Mouse (Mus musculus): Measurements from ENCODE around the gene Ablim1. TPM values are rescaled to one million over a fixed set of nuclear protein-coding genes. Genes with fewer than 3 reads are reported as not detected.

Gene Ablim1
- polyA plus RNA-seq, 1 experiment from 2014 or later = 29.2 TPM

DNA sequence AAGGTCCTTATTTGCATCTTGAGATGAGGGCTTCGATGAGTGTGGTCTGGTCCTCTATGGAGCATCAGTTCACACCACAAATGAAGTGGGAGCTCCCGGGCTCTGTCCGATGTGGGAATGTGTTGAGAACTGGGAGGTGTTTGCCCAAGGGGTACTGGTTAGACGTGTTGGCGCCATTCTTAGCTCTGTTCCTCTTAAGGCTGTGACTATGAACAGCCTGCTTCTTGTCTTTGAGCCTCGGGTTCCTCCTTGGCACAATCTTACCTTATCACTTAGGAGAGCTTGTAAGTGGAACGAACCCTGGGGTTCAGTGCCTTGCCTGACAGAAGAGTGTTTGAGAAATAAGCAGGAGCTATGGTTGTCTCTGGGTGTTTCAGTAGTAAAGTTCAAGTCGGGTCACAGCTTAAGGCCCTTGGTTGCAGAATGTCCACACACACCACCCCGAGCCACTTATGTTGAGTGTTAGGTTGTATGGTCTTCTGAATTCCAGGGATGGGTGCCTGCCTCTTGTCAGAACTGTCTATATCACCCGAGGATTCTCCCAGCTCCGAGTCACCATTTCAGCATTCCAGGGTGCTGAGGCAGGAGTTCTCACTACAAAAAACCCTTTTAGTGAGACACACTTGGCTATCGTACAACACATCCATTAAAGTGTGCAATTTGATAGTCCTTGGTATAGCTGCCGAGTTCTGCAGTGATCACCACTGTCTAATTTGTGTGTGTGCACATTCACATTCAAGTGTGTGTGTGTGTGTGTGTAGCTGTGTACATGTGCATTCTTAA is 131.6 kb downstream of the Ablim1 start:
- no peak overlapping the region for H3K4me2 ChIP-seq (ENCODE audit: low read depth, low read length)
- WGBS = 84% methylated on average over 13 of the region's 13 CpGs
- H3K27ac ChIP-seq (ENCODE audit: low read length) = no peak overlapping the region

DNA sequence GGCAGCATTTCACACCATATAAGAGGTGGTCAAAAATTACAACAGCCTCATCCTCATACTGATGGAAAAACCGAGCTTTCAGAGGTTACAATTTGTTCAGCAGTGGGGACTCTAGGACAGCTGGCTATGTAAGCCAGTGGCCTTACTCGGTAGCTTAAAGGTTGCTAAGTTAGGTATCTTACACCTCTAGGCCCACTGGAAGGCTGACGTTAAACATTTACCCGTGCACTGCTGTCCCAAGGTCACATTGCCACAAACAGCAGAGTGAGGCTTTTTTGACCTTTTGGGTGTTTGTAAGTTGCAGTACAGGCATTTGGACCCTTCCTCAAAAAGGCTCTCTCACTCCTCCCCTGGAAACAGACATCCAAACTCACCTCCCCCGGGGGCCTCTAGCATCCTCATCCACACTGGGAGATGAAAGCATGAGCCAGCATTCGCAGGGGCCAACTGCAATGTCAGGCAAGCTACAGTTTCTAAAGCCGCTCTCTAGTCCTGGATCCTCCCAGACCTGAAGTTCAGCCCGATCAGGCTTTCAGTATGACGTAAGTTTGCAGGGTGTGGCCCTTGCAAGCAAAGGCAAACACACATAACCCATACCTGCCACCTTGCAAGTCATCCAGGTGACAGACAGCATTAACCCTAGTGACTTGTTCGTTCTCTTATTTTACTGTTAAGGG is 132.7 kb downstream of the Ablim1 start:
- peak overlapping the region; percentile 25; the same call in 1 of the 2 replicates for H3K4me2 ChIP-seq (ENCODE audit: low read depth, low read length)
- no peak overlapping the region for H3K4me3 ChIP-seq (ENCODE audit: low read length)
- peaks cover 19% of the 10 kb centered on the region for H3K4me1 ChIP-seq (ENCODE audit: control insufficient read depth, insufficient read depth, low read length)
- ATAC-seq = peak; percentile 85
- H3K36me3 ChIP-seq (ENCODE audit: control insufficient read depth, insufficient read depth, low read length) = no peaks in the 10 kb centered on the region
- H3K27ac ChIP-seq (ENCODE audit: low read length) = peak overlapping the region; percentile 83
- no peak overlapping the region; the same call in 1 of the 2 replicates for H3K9ac ChIP-seq (ENCODE audit: low read depth, low read length)
- no peaks in the 10 kb centered on the region for H3K9me3 ChIP-seq (ENCODE audit: control insufficient read depth, low read length)
- no peaks in the 10 kb centered on the region for H3K27me3 ChIP-seq (replicated peaks; ENCODE audit: control insufficient read depth, insufficient read depth, low read length)
- WGBS = 55% methylated on average over 10 of the region's 10 CpGs

More for the DNA sequence above, 131.6 kb downstream of the Ablim1 start:
- Histone ChIP-seq H3K4me3 (ENCODE audit: low read length) (no peak overlapping the region), H3K4me1 (ENCODE audit: control insufficient read depth, insufficient read depth, low read length) (peaks cover 19% of the 10 kb centered on the region), H3K36me3 (ENCODE audit: control insufficient read depth, insufficient read depth, low read length) (no peaks in the 10 kb centered on the region), H3K9me3 (ENCODE audit: control insufficient read depth, low read length) (no peaks in the 10 kb centered on the region), H3K9ac (ENCODE audit: low read depth, low read length) (no peak overlapping the region), H3K27me3 (replicated peaks; ENCODE audit: control insufficient read depth, insufficient read depth, low read length) (no peaks in the 10 kb centered on the region)
- no peak for ATAC-seq

DNA sequence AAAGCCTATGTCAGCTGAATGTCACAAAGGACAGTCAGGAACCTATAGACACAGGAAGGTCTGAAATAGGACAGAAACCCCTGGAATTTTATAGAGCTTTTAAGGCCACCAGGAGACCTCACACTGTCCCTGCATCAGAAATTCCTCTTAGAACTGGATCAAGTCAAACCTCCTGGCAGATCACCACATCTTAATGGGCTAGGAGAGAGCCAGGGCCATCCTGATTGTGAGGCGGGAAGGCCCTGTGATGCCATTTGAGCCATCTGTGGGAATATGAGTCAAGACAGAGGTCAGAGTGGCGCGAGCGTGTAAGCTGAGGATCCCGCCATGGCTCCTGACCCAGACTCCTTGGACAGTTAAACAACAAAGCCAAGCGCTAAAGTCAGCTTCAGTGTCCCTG is 133.4 kb downstream of the Ablim1 start:
- Histone ChIP-seq H3K9me3 (ENCODE audit: control insufficient read depth, low read length) (no peaks in the 10 kb centered on the region), H3K27me3 (replicated peaks; ENCODE audit: control insufficient read depth, insufficient read depth, low read length) (no peaks in the 10 kb centered on the region), H3K36me3 (ENCODE audit: control insufficient read depth, insufficient read depth, low read length) (no peaks in the 10 kb centered on the region), H3K4me3 (ENCODE audit: low read length) (no peak overlapping the region), H3K9ac (ENCODE audit: low read depth, low read length) (no peak overlapping the region), H3K27ac (ENCODE audit: low read length) (peak overlapping the region; percentile 83), H3K4me1 (ENCODE audit: control insufficient read depth, insufficient read depth, low read length) (peaks cover 19% of the 10 kb centered on the region), H3K4me2 (ENCODE audit: low read depth, low read length) (0 out of 2 replicates have a peak overlapping the region, but pooled peaks have one; percentile 25)
- WGBS = 85% methylated on average over 6 of the region's 6 CpGs
- no peak; the same call in 1 of the 2 replicates for ATAC-seq

DNA sequence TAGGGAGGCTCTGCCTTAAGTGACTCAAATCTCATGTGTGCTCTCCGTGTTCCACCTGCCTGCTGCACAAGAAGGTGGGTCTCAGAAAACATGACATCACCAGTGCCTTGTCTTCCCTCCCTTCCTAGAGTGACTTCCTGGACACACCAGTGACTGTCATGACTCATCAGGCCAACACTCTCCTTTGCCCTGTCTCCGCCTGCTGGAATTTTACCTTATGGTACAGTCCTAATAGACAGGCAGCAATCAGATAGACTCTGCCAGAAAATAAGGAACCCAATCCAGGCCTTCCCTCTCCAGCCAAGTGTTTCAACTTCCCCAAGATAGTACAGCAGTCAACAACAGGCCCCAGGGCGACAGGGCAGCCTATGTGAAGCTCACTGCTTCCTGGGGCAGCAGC is 133.8 kb downstream of the Ablim1 start:
- H3K27ac ChIP-seq (ENCODE audit: low read length) = peak overlapping the region; percentile 83
- WGBS = 65% methylated on average over 3 of the region's 3 CpGs
- no peak overlapping the region for H3K9ac ChIP-seq (ENCODE audit: low read depth, low read length)
- ATAC-seq = peak; percentile 78
- no peak overlapping the region for H3K4me2 ChIP-seq (ENCODE audit: low read depth, low read length)
- H3K27me3 ChIP-seq (replicated peaks; ENCODE audit: control insufficient read depth, insufficient read depth, low read length) = no peaks in the 10 kb centered on the region
- no peaks in the 10 kb centered on the region for H3K9me3 ChIP-seq (ENCODE audit: control insufficient read depth, low read length)
- no peaks in the 10 kb centered on the region for H3K36me3 ChIP-seq (ENCODE audit: control insufficient read depth, insufficient read depth, low read length)
- H3K4me3 ChIP-seq (ENCODE audit: low read length) = no peak overlapping the region
- H3K4me1 ChIP-seq (ENCODE audit: control insufficient read depth, insufficient read depth, low read length) = peaks cover 19% of the 10 kb centered on the region

DNA sequence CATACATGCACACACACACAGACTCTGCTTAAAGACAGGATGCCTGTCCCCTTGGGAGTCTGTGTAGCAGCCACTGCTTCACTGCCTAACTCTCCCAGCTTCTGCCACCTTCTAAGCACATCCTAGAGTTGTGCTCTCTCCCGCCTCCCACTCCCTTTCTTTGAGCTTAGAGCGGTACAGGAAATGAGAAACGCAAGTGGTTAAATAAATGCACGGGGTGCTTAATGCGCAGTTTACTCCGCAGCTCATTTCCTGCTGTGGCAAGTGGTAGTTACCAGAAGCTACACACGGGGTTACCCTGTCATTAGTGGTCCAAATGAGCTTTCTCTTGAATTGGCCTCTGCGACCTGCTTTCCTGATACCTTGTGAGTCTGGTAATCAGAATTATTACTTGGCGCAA is 134.4 kb downstream of the Ablim1 start:
- H3K4me2 ChIP-seq (ENCODE audit: low read depth, low read length) = no peak overlapping the region
- H3K4me1 ChIP-seq (ENCODE audit: control insufficient read depth, insufficient read depth, low read length) = peaks cover 19% of the 10 kb centered on the region
- ATAC-seq = no peak
- peak overlapping the region; percentile 83 for H3K27ac ChIP-seq (ENCODE audit: low read length)
- 52% methylated on average over 9 of the region's 9 CpGs for WGBS
- no peaks in the 10 kb centered on the region for H3K27me3 ChIP-seq (replicated peaks; ENCODE audit: control insufficient read depth, insufficient read depth, low read length)
- H3K36me3 ChIP-seq (ENCODE audit: control insufficient read depth, insufficient read depth, low read length) = no peaks in the 10 kb centered on the region
- H3K9ac ChIP-seq (ENCODE audit: low read depth, low read length) = no peak overlapping the region
- no peaks in the 10 kb centered on the region for H3K9me3 ChIP-seq (ENCODE audit: control insufficient read depth, low read length)
- no peak overlapping the region for H3K4me3 ChIP-seq (ENCODE audit: low read length)

DNA sequence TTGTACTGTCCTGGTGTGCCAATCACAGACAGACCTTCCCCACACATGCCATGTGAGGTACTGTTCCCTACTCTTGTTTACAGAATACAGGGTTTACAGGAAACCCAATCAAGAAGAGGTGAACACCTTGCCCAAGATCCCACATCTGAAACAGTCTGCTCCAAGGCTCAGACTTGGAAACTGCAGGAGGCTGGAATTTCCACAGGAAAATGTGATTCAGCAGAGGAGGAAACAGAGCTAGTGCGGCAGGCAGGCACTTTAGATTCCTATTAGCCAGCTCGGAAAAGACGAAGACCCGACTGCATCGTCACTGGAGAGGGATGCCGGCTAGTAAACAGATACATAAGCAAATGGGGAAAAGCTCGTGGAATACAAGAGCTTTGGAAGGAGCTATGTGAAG is 135.4 kb downstream of the Ablim1 start:
- 78% methylated on average over 7 of the region's 7 CpGs for WGBS
- Histone ChIP-seq H3K4me1 (ENCODE audit: control insufficient read depth, insufficient read depth, low read length) (peaks cover 19% of the 10 kb centered on the region), H3K4me3 (ENCODE audit: low read length) (no peak overlapping the region), H3K27me3 (replicated peaks; ENCODE audit: control insufficient read depth, insufficient read depth, low read length) (no peaks in the 10 kb centered on the region), H3K9me3 (ENCODE audit: control insufficient read depth, low read length) (no peaks in the 10 kb centered on the region), H3K9ac (ENCODE audit: low read depth, low read length) (no peak overlapping the region), H3K27ac (ENCODE audit: low read length) (no peak overlapping the region), H3K4me2 (ENCODE audit: low read depth, low read length) (no peak overlapping the region), H3K36me3 (ENCODE audit: control insufficient read depth, insufficient read depth, low read length) (no peaks in the 10 kb centered on the region)
- no peak for ATAC-seq

DNA sequence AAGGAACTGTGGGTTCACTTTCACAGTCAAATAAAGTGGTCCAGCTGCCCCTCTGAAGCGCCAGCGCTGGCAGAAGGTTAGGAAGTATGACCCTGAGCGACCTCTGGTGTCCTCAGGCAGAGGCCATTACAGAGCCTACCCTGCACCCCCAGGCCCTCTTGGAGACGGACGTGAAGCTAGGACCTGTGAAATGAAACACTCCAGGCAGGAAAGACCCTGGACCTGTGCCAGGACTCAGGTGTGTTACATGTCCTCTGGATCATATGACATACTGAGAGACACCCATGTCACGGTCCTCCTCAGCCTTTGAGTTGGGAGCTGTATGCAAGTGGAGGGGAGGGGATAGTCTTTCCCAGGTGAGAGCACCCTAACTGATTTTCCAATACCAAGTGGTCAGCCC is 137.4 kb downstream of the Ablim1 start:
- no peaks in the 10 kb centered on the region for H3K36me3 ChIP-seq (ENCODE audit: control insufficient read depth, insufficient read depth, low read length)
- peaks cover 19% of the 10 kb centered on the region for H3K4me1 ChIP-seq (ENCODE audit: control insufficient read depth, insufficient read depth, low read length)
- no peaks in the 10 kb centered on the region for H3K9me3 ChIP-seq (ENCODE audit: control insufficient read depth, low read length)
- no peaks in the 10 kb centered on the region for H3K27me3 ChIP-seq (replicated peaks; ENCODE audit: control insufficient read depth, insufficient read depth, low read length)
- no peak for ATAC-seq
- no peak overlapping the region for H3K27ac ChIP-seq (ENCODE audit: low read length)
- no peak overlapping the region for H3K4me2 ChIP-seq (ENCODE audit: low read depth, low read length)
- 68% methylated on average over 6 of the region's 6 CpGs for WGBS
- H3K4me3 ChIP-seq (ENCODE audit: low read length) = no peak overlapping the region
- H3K9ac ChIP-seq (ENCODE audit: low read depth, low read length) = no peak overlapping the region

DNA sequence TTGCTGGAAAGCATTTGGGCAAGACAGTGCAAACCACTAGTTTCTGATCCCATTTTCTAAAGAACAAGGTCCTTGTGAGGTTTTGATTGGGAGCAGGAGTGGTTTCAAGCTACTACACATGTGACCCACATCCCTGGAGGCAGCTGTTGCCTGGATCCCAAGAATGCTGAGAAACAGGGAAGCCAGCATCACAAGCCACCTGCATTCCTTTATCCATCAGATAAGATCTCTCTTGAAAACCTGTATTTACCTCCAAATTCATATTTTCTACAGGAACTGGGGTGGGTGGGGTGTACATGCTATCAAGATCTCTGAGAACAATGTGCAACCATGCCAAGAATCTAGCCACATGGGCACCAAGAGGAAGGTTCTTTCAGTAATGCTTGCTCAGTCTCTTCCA is 139.6 kb downstream of the Ablim1 start:
- no peak for ATAC-seq
- Histone ChIP-seq H3K27ac (ENCODE audit: low read length) (no peak overlapping the region), H3K4me2 (ENCODE audit: low read depth, low read length) (no peak overlapping the region), H3K36me3 (ENCODE audit: control insufficient read depth, insufficient read depth, low read length) (no peaks in the 10 kb centered on the region), H3K27me3 (replicated peaks; ENCODE audit: control insufficient read depth, insufficient read depth, low read length) (no peaks in the 10 kb centered on the region), H3K4me1 (ENCODE audit: control insufficient read depth, insufficient read depth, low read length) (0 out of 2 replicates have a peak, but pooled peaks cover under 1% of the 10 kb centered on the region), H3K4me3 (ENCODE audit: low read length) (no peak overlapping the region), H3K9me3 (ENCODE audit: control insufficient read depth, low read length) (no peaks in the 10 kb centered on the region), H3K9ac (ENCODE audit: low read depth, low read length) (no peak overlapping the region)

DNA sequence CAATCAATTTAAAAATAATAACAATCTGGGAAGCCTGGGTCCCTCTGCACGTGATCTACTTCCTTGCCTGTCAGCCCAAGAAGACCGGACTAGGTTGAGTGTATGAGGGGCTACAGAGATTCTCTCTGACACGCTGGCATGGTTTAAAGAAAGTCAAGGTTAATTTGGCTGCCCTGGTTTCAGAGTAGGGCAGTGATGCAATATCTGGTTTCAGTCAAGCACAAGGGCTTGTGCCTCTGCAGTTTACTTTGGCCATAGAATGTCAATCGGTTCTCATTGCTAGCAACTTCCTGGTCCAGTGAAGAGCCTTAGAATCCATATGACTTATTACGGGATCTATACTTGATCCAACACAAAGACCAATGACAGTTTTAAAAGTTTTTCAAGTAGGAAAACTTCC is 140.2 kb downstream of the Ablim1 start:
- Histone ChIP-seq H3K9me3 (ENCODE audit: control insufficient read depth, low read length) (no peaks in the 10 kb centered on the region), H3K27me3 (replicated peaks; ENCODE audit: control insufficient read depth, insufficient read depth, low read length) (no peaks in the 10 kb centered on the region), H3K4me3 (ENCODE audit: low read length) (no peak overlapping the region), H3K9ac (ENCODE audit: low read depth, low read length) (no peak overlapping the region), H3K4me2 (ENCODE audit: low read depth, low read length) (no peak overlapping the region), H3K36me3 (ENCODE audit: control insufficient read depth, insufficient read depth, low read length) (no peaks in the 10 kb centered on the region), H3K27ac (ENCODE audit: low read length) (no peak overlapping the region), H3K4me1 (ENCODE audit: control insufficient read depth, insufficient read depth, low read length) (no peaks in the 10 kb centered on the region)
- WGBS = 73% methylated on average over 5 of the region's 5 CpGs
- no peak for ATAC-seq

Data from intestine, embryonic 16.5 days (tissue).